Mouse (Mus musculus): Measurements from ENCODE around the gene 1700029I15Rik. TPM values are rescaled to one million over a fixed set of nuclear protein-coding genes. Genes with fewer than 3 reads are reported as not detected.

The 1700029I15Rik gene
- polyA plus RNA-seq (2017; shearing (Covaris generic)), result 12.1 TPM

DNA sequence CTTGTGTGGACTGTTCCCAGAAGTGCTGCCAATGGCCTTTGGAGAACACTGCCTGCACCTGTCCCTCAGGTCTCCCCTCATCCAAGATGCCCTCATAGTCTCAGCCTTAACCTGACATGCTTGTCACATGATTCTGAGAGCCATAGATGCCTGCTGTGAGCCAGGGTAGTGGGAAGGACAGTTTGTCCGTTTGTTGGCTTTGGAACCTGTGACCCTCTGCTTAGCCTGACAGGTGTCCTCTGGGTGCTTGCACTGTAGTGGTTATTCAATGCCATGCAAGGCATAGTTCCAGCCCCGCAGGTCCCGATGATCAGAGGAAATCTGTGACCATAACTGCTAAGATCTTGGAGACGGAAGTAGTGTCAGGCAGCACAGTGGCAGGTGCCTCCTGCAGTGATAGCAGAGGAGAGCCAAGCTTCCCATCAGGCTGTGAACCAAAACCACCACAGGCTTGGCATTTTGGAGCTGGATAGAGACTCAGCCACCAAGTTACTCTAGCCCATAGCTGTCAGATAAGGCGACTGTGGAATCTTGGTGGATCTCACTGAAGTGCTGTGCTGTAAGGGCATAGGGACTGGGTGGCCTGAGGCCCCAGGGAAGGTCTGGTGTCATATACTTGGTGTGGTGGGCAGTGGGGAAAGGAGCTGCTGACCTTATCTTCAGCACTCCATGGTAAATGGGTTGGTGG is at the start of gene 1700029I15Rik:
Gene 1700029I15Rik, plus strand, starts transcription at position 638 of the 688 bp plus-strand sequence.

DNA sequence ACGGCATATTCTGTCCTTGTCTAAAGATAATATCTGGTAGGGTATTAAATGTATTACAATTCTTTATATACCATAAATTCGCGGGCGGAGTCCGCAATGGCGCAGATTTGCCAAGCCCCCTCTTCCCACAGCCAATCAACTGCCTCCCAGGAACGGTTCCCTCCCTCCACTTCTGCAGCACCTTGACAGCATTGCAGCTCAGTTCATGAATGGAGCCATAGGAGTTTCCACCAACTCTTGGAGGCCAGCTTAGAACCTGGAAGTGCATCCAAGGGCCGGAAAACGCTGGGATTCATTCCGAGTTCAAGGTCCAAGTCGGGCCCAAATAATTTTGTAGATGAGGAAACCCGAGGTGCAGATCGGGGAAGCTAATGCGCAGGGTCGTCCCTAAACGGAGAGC is 7.8 kb upstream of the 1700029I15Rik start, which contains the start of the genes Pex16 and Large2:
Gene Pex16, plus strand, starts transcription at position 163 of the 400 bp plus-strand sequence.
Gene Large2, minus strand, starts transcription at position 356 of the 400 bp plus-strand sequence.

DNA sequence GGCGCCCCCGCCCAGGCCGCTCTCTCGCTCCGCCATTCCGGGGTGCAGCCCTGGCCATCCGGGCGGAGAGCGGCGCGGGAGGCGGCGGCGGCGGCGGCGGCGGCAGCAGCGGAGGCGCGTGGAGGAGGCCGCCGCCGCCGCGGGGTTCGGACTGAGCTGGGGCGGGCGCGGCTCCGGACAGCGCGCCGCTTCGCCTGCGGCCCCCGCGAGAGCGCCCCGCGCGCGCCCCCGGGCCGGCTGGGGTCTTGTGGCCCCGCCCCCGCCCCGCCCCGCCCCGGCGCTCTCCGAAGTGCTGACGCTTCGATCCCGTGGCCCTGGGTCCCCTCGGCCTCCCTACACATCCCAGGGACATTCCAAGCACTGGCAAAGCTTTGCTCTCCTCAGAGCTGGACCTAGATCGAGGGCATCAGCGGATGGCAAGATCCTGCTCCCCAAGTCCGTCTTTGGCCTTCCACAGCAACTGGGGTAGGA is 18.8 kb downstream of the 1700029I15Rik start, which contains the start of gene Mapk8ip1:
Gene Mapk8ip1, minus strand, starts transcription at position 173 of the 471 bp plus-strand sequence.

DNA sequence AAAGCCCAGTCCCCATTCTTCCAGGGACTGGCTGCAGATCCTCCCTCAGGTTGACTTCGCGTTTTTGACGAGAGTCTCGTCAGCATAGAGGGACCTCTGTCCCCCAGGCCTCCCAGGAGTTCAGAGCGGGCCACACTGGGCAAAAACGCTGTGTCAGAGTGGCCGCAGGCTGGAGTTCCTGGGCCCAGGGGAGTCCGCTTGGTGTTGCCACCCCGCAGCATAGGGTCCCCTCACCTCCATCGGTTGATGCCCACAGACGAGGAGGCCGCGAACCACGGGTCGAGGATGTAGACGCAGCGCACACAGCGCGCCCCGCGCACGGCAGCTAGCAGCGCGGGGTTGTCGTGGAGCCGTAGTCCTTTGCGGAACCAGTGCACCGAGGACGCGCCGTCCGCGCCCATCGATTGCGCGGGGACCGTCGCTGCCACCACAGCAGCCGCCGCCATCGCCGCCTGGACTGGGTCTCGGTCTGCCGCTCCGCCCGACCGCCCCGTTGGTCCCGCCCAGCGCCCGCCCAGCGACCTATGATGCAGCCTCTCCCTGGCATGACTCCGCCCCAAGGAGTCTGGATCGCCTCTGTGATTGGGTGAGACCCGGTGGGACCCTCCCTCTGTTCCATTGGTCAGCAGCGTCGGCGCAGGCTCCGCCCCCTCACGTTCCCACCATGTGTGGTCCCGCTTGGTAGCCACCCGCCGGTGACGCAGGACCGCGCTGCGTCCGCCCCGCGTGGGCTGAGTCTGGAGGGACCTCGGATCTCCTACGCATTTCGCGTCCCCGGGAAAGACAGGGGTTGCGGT is 51.4 kb downstream of the 1700029I15Rik start, which contains the start of gene Cry2:
Gene Cry2, minus strand, starts transcription at position 466 of the 797 bp plus-strand sequence.

Other genes starting within 250 kb of the 1700029I15Rik start
- gene Pex16, start 7.9 kb upstream of the 1700029I15Rik start, polyA plus RNA-seq (2017; shearing (Covaris generic)), result 62.3 TPM
- 0.55 TPM for gene Large2, start 7.7 kb upstream of the 1700029I15Rik start, polyA plus RNA-seq (2017; shearing (Covaris generic))
- gene Mapk8ip1, start 18.7 kb downstream of the 1700029I15Rik start, polyA plus RNA-seq (2017; shearing (Covaris generic)), result 1.3 TPM
- 12.7 TPM for gene Cry2, start 51.5 kb downstream of the 1700029I15Rik start, polyA plus RNA-seq (2017; shearing (Covaris generic))
- 86.3 TPM for gene Slc35c1, start 78.0 kb downstream of the 1700029I15Rik start, polyA plus RNA-seq (2017; shearing (Covaris generic))
- not detected for gene Chst1, start 217.2 kb downstream of the 1700029I15Rik start, polyA plus RNA-seq (2017; shearing (Covaris generic))

Measured in activated CD4-positive, CD25-positive, alpha-beta regulatory T cell, adult 9 weeks (primary cell).